Mouse (Mus musculus): Measurements from ENCODE around the gene Hdac2. TPM values are rescaled to one million over a fixed set of nuclear protein-coding genes. Genes with fewer than 3 reads are reported as not detected.

Hdac2 gene
- polyA plus RNA-seq, 2 experiments = 128 to 269 TPM

DNA sequence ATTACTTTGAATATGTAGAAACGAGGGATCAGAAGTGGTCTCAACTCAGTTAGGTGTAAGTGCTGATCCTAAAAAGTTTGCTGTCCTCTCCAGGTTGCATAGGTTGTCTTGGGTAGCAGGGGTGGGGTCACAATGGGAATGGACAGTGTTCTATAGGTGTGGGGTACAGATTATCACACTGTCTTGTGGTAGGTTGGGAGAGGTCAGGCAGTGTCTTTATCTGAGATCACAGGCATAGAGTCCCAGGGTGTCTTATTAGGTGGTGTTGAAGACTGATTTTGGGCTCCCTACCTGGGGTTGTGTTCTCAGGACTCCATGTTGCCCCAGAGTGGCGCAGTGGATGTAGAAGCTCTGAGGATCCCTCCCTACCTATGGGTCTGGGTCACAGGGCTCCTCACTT, 17.8 kb downstream of the Hdac2 start:
- Histone ChIP-seq H3K27me3 (ENCODE audit: control insufficient read depth, insufficient read depth, low read length) (no peaks in the 10 kb centered on the region), H3K27ac (replicated peaks; ENCODE audit: low read depth, low read length) (no peak overlapping the region), H3K36me3 (ENCODE audit: control insufficient read depth, insufficient read depth, low read length) (peaks cover 75% of the 10 kb centered on the region), H3K4me1 (ENCODE audit: control insufficient read depth, insufficient read depth, low read length) (no peaks in the 10 kb centered on the region), H3K9ac (ENCODE audit: low read depth, low read length, severe bottlenecking) (no peak overlapping the region), H3K9me3 (ENCODE audit: control insufficient read depth, low read length) (no peaks in the 10 kb centered on the region), H3K4me2 (replicated peaks; ENCODE audit: low read depth, low read length, severe bottlenecking) (no peak overlapping the region), H3K4me3 (replicated peaks; ENCODE audit: low read length) (no peak overlapping the region)
- ATAC-seq (ENCODE audit: low FRiP score, low read depth) (no peak), DNase-seq (ENCODE audit: low spot score) (no peak)
- TF ChIP-seq POLR2A (IDR thresholded peaks at IDR 0.05; ENCODE audit: borderline replicate concordance, extremely low read depth, insufficient read depth, insufficient read length) = no peak
- 94% methylated on average over 2 of the region's 2 CpGs for WGBS

GRCm38 (mm10) chr10:37000839-37001238, 26.5 kb downstream of the Hdac2 start:
- 84% methylated on average over 2 of the region's 2 CpGs for WGBS
- Histone ChIP-seq H3K9ac (ENCODE audit: low read depth, low read length, severe bottlenecking) (no peak overlapping the region), H3K4me2 (replicated peaks; ENCODE audit: low read depth, low read length, severe bottlenecking) (no peak overlapping the region), H3K4me3 (replicated peaks; ENCODE audit: low read length) (no peak overlapping the region), H3K27me3 (ENCODE audit: control insufficient read depth, insufficient read depth, low read length) (no peaks in the 10 kb centered on the region), H3K9me3 (ENCODE audit: control insufficient read depth, low read length) (no peaks in the 10 kb centered on the region), H3K4me1 (ENCODE audit: control insufficient read depth, insufficient read depth, low read length) (no peaks in the 10 kb centered on the region), H3K27ac (replicated peaks; ENCODE audit: low read depth, low read length) (no peak overlapping the region), H3K36me3 (ENCODE audit: control insufficient read depth, insufficient read depth, low read length) (peaks cover 75% of the 10 kb centered on the region)
- no peak for DNase-seq (ENCODE audit: low spot score)
- TF ChIP-seq POLR2A (IDR thresholded peaks at IDR 0.05; ENCODE audit: borderline replicate concordance, extremely low read depth, insufficient read depth, insufficient read length) = no peak
- no peak for ATAC-seq (ENCODE audit: low FRiP score, low read depth)

GRCm38 (mm10) chr10:37014274-37015107, 40.1 kb downstream of the Hdac2 start:
- Histone ChIP-seq H3K36me3 (ENCODE audit: control insufficient read depth, insufficient read depth, low read length) (no peaks in the 10 kb centered on the region), H3K4me2 (replicated peaks; ENCODE audit: low read depth, low read length, severe bottlenecking) (no peak overlapping the region), H3K27me3 (ENCODE audit: control insufficient read depth, insufficient read depth, low read length) (no peaks in the 10 kb centered on the region), H3K9me3 (ENCODE audit: control insufficient read depth, low read length) (no peaks in the 10 kb centered on the region), H3K9ac (ENCODE audit: low read depth, low read length, severe bottlenecking) (no peak overlapping the region), H3K4me1 (ENCODE audit: control insufficient read depth, insufficient read depth, low read length) (no peaks in the 10 kb centered on the region), H3K4me3 (replicated peaks; ENCODE audit: low read length) (no peak overlapping the region), H3K27ac (replicated peaks; ENCODE audit: low read depth, low read length) (no peak overlapping the region)
- TF ChIP-seq POLR2A (IDR thresholded peaks at IDR 0.05; ENCODE audit: borderline replicate concordance, extremely low read depth, insufficient read depth, insufficient read length) = no peak
- peak; percentile 92 for DNase-seq (ENCODE audit: low spot score)
- peak; percentile 86 for ATAC-seq (ENCODE audit: low FRiP score, low read depth)
- 47% methylated on average over 8 of the region's 8 CpGs for WGBS

DNA sequence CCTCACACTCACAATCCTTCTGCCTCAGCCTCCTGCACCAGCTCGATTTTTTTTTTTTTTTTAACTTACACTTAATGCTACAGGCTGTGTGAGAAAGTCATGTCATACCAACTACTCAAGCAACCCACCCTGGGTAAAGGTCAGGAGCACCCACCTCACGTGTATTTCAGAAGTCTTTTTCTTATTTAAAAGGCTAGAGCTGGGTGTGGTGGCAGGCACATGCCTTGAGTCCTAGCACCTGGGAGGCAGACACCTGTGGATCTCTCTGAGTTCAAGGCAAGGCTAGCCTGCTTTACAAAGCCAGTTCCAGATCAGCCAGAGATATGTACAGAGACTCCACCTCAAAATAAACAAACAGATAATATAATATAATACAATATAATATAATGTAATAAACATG, 41.4 kb downstream of the Hdac2 start:
- no peak for TF ChIP-seq POLR2A (IDR thresholded peaks at IDR 0.05; ENCODE audit: borderline replicate concordance, extremely low read depth, insufficient read depth, insufficient read length)
- 57% methylated on average over 2 of the region's 2 CpGs for WGBS
- Histone ChIP-seq H3K4me1 (ENCODE audit: control insufficient read depth, insufficient read depth, low read length) (no peaks in the 10 kb centered on the region), H3K9me3 (ENCODE audit: control insufficient read depth, low read length) (no peaks in the 10 kb centered on the region), H3K4me3 (replicated peaks; ENCODE audit: low read length) (no peak overlapping the region), H3K4me2 (replicated peaks; ENCODE audit: low read depth, low read length, severe bottlenecking) (no peak overlapping the region), H3K27me3 (ENCODE audit: control insufficient read depth, insufficient read depth, low read length) (no peaks in the 10 kb centered on the region), H3K36me3 (ENCODE audit: control insufficient read depth, insufficient read depth, low read length) (no peaks in the 10 kb centered on the region), H3K27ac (replicated peaks; ENCODE audit: low read depth, low read length) (no peak overlapping the region), H3K9ac (ENCODE audit: low read depth, low read length, severe bottlenecking) (no peak overlapping the region)
- ATAC-seq (ENCODE audit: low FRiP score, low read depth) (no peak), DNase-seq (ENCODE audit: low spot score) (no peak)

GRCm38 (mm10) chr10:37016200-37016599, 41.9 kb downstream of the Hdac2 start:
- H3K4me3 ChIP-seq (replicated peaks; ENCODE audit: low read length) = no peak overlapping the region
- H3K9ac ChIP-seq (ENCODE audit: low read depth, low read length, severe bottlenecking) = no peak overlapping the region
- H3K27ac ChIP-seq (replicated peaks; ENCODE audit: low read depth, low read length) = no peak overlapping the region
- no peaks in the 10 kb centered on the region for H3K9me3 ChIP-seq (ENCODE audit: control insufficient read depth, low read length)
- H3K36me3 ChIP-seq (ENCODE audit: control insufficient read depth, insufficient read depth, low read length) = no peaks in the 10 kb centered on the region
- 47% methylated on average over 2 of the region's 2 CpGs for WGBS
- no peak for TF ChIP-seq POLR2A (IDR thresholded peaks at IDR 0.05; ENCODE audit: borderline replicate concordance, extremely low read depth, insufficient read depth, insufficient read length)
- ATAC-seq (ENCODE audit: low FRiP score, low read depth) (no peak), DNase-seq (ENCODE audit: low spot score) (no peak)
- H3K27me3 ChIP-seq (ENCODE audit: control insufficient read depth, insufficient read depth, low read length) = no peaks in the 10 kb centered on the region
- no peak overlapping the region for H3K4me2 ChIP-seq (replicated peaks; ENCODE audit: low read depth, low read length, severe bottlenecking)
- no peaks in the 10 kb centered on the region for H3K4me1 ChIP-seq (ENCODE audit: control insufficient read depth, insufficient read depth, low read length)

Data from limb, embryonic 14.5 days (tissue).